Mouse (Mus musculus): ENCODE data around the gene Lyve1. TPM values are rescaled to one million over a fixed set of nuclear protein-coding genes. Genes with fewer than 3 reads are reported as not detected.

Gene Lyve1
- total and polyA plus RNA-seq, 2 experiments from 2014 or later: 7.2 to 12.5 TPM

DNA sequence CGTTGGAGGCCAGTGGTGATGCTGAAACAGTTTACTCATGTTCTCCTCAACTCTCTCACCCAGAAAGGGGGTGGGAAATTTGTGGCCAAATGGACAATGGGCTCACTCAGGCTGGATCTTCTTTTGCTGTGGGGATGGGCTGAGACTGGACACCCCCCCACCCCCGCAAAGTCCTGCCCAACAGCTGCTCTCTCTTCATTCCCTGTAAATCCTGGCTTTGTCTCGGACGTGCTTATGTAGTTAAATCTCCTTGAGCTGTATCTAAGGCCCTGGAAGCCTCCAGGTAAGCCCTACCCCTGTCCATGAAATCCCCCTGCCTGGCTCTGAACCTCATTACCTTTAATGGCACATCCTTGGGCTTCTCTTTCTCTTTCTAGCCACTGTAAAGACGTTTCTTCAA is 5.8 kb upstream of the Lyve1 start:
- H3K27ac ChIP-seq (ENCODE audit: low read depth, low read length): no peak overlapping the region
- H3K4me1 ChIP-seq (ENCODE audit: insufficient read depth, low read length): no peaks in the 10 kb centered on the region
- no peaks in the 10 kb centered on the region for H3K27me3 ChIP-seq (ENCODE audit: insufficient read depth, low read length)
- H3K9ac ChIP-seq (replicated peaks; ENCODE audit: low read length, poor library complexity, severe bottlenecking): no peak overlapping the region
- DNase-seq (ENCODE audit: low spot score) (no peak), ATAC-seq (ENCODE audit: low FRiP score) (no peak)
- no peak overlapping the region for H3K4me2 ChIP-seq (ENCODE audit: low read depth, low read length, poor library complexity, severe bottlenecking)
- H3K4me3 ChIP-seq (ENCODE audit: low read depth, low read length): no peak overlapping the region
- H3K9me3 ChIP-seq (ENCODE audit: low read length): no peaks in the 10 kb centered on the region
- WGBS: 57% methylated on average over 5 of the region's 5 CpGs
- H3K36me3 ChIP-seq (ENCODE audit: insufficient read depth, low read length): no peaks in the 10 kb centered on the region
- no peak for TF ChIP-seq CTCF (IDR thresholded peaks at IDR 0.05)

DNA sequence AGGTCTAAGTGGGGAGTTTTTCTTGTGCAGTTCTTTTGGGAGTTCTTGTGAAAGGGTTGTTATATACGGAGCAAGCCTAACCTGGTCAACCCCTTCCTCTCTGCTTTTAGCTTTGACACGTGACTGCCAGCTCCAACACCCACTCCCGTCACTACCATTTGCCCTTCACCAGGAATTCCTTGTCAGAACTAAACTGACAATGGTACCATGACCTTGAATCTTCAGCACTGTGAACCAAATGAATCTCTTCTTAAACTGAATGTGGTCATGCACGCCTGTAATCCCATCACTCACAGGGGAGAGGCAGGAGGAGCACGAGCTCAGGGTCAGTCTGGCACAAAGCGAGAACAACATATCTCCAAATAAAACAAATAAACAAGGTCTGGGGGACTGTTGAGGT is 4.1 kb upstream of the Lyve1 start:
- no peak for DNase-seq (ENCODE audit: low spot score)
- H3K27ac ChIP-seq (ENCODE audit: low read depth, low read length): no peak overlapping the region
- no peaks in the 10 kb centered on the region for H3K27me3 ChIP-seq (ENCODE audit: insufficient read depth, low read length)
- TF ChIP-seq CTCF (IDR thresholded peaks at IDR 0.05): no peak
- no peak for ATAC-seq (ENCODE audit: low FRiP score)
- H3K9ac ChIP-seq (replicated peaks; ENCODE audit: low read length, poor library complexity, severe bottlenecking): no peak overlapping the region
- no peak overlapping the region for H3K4me2 ChIP-seq (ENCODE audit: low read depth, low read length, poor library complexity, severe bottlenecking)
- 78% methylated on average over 6 of the region's 6 CpGs for WGBS
- no peaks in the 10 kb centered on the region for H3K9me3 ChIP-seq (ENCODE audit: low read length)
- no peak overlapping the region for H3K4me3 ChIP-seq (ENCODE audit: low read depth, low read length)
- H3K36me3 ChIP-seq (ENCODE audit: insufficient read depth, low read length): no peaks in the 10 kb centered on the region
- H3K4me1 ChIP-seq (ENCODE audit: insufficient read depth, low read length): no peaks in the 10 kb centered on the region

DNA sequence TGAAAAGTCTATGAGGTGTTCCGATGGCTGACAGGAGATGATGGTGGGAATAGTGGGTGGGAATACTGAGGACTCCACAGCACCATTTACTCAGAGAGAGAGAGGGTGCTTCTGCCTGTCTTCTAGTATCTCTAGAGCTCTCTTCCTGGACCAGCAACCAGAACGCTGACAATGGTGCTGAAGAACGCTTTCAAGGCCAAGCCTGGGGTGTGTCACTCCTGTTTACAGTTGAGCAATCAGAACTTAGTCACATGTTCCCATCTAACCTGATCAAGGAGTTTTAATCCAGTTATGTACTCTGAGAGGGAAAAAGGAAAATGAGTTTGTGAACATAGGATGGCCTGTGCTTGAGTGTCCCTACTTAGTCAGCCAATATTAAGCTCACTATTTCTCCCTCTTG is 3.0 kb upstream of the Lyve1 start:
- H3K9ac ChIP-seq (replicated peaks; ENCODE audit: low read length, poor library complexity, severe bottlenecking): no peak overlapping the region
- H3K27me3 ChIP-seq (ENCODE audit: insufficient read depth, low read length): no peaks in the 10 kb centered on the region
- TF ChIP-seq CTCF (IDR thresholded peaks at IDR 0.05): no peak
- no peak overlapping the region for H3K4me3 ChIP-seq (ENCODE audit: low read depth, low read length)
- DNase-seq (ENCODE audit: low spot score): no peak
- 96% methylated on average over 3 of the region's 3 CpGs for WGBS
- H3K27ac ChIP-seq (ENCODE audit: low read depth, low read length): no peak overlapping the region
- H3K4me2 ChIP-seq (ENCODE audit: low read depth, low read length, poor library complexity, severe bottlenecking): no peak overlapping the region
- ATAC-seq (ENCODE audit: low FRiP score): no peak
- H3K36me3 ChIP-seq (ENCODE audit: insufficient read depth, low read length): no peaks in the 10 kb centered on the region
- H3K4me1 ChIP-seq (ENCODE audit: insufficient read depth, low read length): no peaks in the 10 kb centered on the region
- no peaks in the 10 kb centered on the region for H3K9me3 ChIP-seq (ENCODE audit: low read length)

DNA sequence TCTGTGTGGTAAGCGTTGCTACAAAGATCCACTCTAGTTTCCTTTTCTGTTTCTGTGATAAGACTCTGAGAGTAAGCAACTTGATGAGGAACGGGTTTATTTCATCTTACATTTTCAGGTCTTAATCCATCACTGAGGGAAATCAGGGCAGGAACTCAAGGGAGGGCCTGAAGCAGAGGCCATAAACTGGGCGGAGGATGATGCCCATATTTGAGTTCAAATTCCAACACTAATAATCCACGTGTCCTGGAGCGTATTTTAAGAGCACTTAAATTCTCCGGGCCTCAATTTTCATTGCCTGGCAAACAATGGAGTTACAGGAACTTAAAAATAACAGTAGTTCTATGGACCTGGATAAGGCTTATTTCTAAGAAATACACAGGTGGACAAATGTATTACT is 2.5 kb upstream of the Lyve1 start:
- Histone ChIP-seq H3K27ac (ENCODE audit: low read depth, low read length) (no peak overlapping the region), H3K27me3 (ENCODE audit: insufficient read depth, low read length) (no peaks in the 10 kb centered on the region), H3K9me3 (ENCODE audit: low read length) (no peaks in the 10 kb centered on the region), H3K4me3 (ENCODE audit: low read depth, low read length) (no peak overlapping the region), H3K4me2 (ENCODE audit: low read depth, low read length, poor library complexity, severe bottlenecking) (no peak overlapping the region), H3K4me1 (ENCODE audit: insufficient read depth, low read length) (no peaks in the 10 kb centered on the region), H3K9ac (replicated peaks; ENCODE audit: low read length, poor library complexity, severe bottlenecking) (no peak overlapping the region), H3K36me3 (ENCODE audit: insufficient read depth, low read length) (no peaks in the 10 kb centered on the region)
- DNase-seq (ENCODE audit: low spot score) (no peak), ATAC-seq (ENCODE audit: low FRiP score) (no peak)
- no peak for TF ChIP-seq CTCF (IDR thresholded peaks at IDR 0.05)
- 80% methylated on average over 6 of the region's 6 CpGs for WGBS

DNA sequence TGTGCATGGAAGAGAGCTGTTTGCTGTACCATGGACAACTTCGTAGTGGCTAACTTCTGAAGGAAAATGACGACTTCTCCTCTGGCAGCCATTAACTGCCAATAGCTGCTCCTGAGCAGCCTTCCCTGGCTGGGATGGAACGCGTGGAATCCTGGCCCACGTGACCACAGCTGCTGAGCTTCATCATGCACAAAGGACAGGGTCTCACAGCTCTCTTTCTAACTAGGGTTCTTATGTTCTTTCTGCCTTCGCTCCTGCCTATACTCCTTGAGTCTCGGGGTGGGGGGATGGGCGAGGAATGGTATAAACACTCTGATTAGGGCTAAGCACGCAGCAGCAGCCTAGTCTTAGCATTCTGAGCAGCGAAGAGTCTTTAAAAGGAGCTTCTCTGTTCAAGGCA is 2.0 kb upstream of the Lyve1 start:
- Histone ChIP-seq H3K27me3 (ENCODE audit: insufficient read depth, low read length) (no peaks in the 10 kb centered on the region), H3K9me3 (ENCODE audit: low read length) (no peaks in the 10 kb centered on the region), H3K4me1 (ENCODE audit: insufficient read depth, low read length) (no peaks in the 10 kb centered on the region), H3K4me3 (ENCODE audit: low read depth, low read length) (no peak overlapping the region), H3K4me2 (ENCODE audit: low read depth, low read length, poor library complexity, severe bottlenecking) (no peak overlapping the region), H3K27ac (ENCODE audit: low read depth, low read length) (no peak overlapping the region), H3K36me3 (ENCODE audit: insufficient read depth, low read length) (no peaks in the 10 kb centered on the region), H3K9ac (replicated peaks; ENCODE audit: low read length, poor library complexity, severe bottlenecking) (no peak overlapping the region)
- WGBS: 34% methylated on average over 10 of the region's 10 CpGs
- DNase-seq (ENCODE audit: low spot score) (no peak), ATAC-seq (ENCODE audit: low FRiP score) (no peak)
- TF ChIP-seq CTCF (IDR thresholded peaks at IDR 0.05): no peak

DNA sequence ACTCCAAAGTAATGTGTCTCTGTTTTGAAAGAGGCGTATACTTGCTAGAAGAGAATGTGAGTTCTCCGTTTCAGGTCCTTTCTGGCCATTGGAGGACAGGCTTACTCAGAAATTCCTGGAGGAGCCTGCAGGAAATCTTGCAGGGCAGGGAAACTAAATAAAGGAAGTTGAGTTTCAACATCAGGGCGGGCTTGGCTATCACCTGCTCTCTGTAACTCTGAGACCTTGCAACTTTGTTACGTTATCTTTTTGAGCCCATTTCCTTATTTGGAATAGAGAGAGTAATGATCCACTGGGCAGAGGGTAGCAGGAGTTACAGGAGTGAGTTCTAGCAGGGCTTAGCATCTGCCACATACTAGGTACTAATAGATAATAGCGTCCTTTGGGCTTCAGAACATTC is 2.9 kb downstream of the Lyve1 start:
- Histone ChIP-seq H3K9ac (replicated peaks; ENCODE audit: low read length, poor library complexity, severe bottlenecking) (no peak overlapping the region), H3K9me3 (ENCODE audit: low read length) (no peaks in the 10 kb centered on the region), H3K27me3 (ENCODE audit: insufficient read depth, low read length) (no peaks in the 10 kb centered on the region), H3K36me3 (ENCODE audit: insufficient read depth, low read length) (no peaks in the 10 kb centered on the region), H3K27ac (ENCODE audit: low read depth, low read length) (no peak overlapping the region), H3K4me3 (ENCODE audit: low read depth, low read length) (no peak overlapping the region), H3K4me1 (ENCODE audit: insufficient read depth, low read length) (no peaks in the 10 kb centered on the region), H3K4me2 (ENCODE audit: low read depth, low read length, poor library complexity, severe bottlenecking) (no peak overlapping the region)
- ATAC-seq (ENCODE audit: low FRiP score): no peak
- 82% methylated on average over 5 of the region's 5 CpGs for WGBS
- DNase-seq (ENCODE audit: low spot score): no peak
- TF ChIP-seq CTCF (IDR thresholded peaks at IDR 0.05): no peak

DNA sequence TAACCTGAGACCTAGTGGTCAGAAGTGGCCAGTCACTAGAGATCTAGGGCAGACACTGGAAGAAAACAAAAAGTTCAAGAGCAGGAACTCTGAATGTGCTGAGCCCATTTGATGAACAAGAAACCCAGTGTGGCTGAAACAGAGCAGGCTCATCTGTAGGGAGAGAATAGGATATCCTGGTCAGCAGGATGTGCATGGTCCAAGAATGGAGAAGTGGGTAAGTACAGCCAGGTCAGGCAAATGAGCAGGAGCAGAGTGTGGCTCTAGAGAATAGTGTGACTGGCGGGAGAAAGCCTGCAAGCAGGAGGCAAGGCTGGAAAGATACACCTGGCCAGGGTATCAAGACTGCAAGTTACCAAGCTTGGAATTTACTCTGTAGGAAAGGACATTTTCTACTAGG is 7.4 kb downstream of the Lyve1 start:
- WGBS: 75% methylated on average over 1 of the region's 1 CpGs

More for the DNA sequence above, 7.4 kb downstream of the Lyve1 start:
- Histone ChIP-seq H3K27ac (ENCODE audit: low read depth, low read length) (no peak overlapping the region), H3K4me1 (ENCODE audit: insufficient read depth, low read length) (no peaks in the 10 kb centered on the region), H3K4me3 (ENCODE audit: low read depth, low read length) (no peak overlapping the region), H3K9me3 (ENCODE audit: low read length) (no peaks in the 10 kb centered on the region), H3K9ac (replicated peaks; ENCODE audit: low read length, poor library complexity, severe bottlenecking) (no peak overlapping the region), H3K4me2 (ENCODE audit: low read depth, low read length, poor library complexity, severe bottlenecking) (no peak overlapping the region), H3K36me3 (ENCODE audit: insufficient read depth, low read length) (no peaks in the 10 kb centered on the region), H3K27me3 (ENCODE audit: insufficient read depth, low read length) (no peaks in the 10 kb centered on the region)
- no peak for DNase-seq (ENCODE audit: low spot score)
- no peak for ATAC-seq (ENCODE audit: low FRiP score)
- TF ChIP-seq CTCF (IDR thresholded peaks at IDR 0.05): no peak

Measured in midbrain, postnatal 0 days (tissue).